Mouse (Mus musculus) liver, adult (tissue): Measurements from ENCODE around the gene Mpp5.

Experiments
- GATA4 ChIP-seq: IDR thresholded peaks from 2 replicates; pipeline ENCODE4 v1.6.1; 2014; ENCODE audit warnings: mild to moderate bottlenecking, low read length; ENCODE audit not compliant: insufficient replicate concordance

Mpp5 gene

GRCm38 (mm10) chr12:78794236-78794635 lies 45.5 kb downstream of the Mpp5 start:
- no peak for TF ChIP-seq GATA4

DNA sequence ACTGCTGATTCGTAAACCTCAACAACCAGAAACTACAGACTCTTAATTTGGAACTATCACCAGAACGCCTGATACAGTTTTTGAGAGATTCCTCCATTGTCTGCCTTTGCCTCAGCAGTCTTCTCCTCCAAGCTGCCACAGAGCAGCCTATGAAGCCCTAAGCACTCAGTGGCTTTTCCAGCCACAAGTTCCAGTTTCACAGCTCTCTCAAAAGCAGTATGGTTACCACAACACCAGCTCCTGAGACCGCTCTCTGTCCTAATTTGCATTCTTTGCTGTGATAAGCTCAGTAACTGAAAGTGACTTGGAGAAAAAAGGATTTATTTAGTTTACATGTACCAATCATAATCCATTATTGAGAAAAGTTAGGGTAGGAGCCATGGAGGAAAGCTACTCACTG lies 51.3 kb downstream of the Mpp5 start:
- TF ChIP-seq GATA4 = no peak

- no peak for TF ChIP-seq GATA4
Measured at GRCm38 (mm10) chr12:78801836-78802235, 53.1 kb downstream of the Mpp5 start.

DNA sequence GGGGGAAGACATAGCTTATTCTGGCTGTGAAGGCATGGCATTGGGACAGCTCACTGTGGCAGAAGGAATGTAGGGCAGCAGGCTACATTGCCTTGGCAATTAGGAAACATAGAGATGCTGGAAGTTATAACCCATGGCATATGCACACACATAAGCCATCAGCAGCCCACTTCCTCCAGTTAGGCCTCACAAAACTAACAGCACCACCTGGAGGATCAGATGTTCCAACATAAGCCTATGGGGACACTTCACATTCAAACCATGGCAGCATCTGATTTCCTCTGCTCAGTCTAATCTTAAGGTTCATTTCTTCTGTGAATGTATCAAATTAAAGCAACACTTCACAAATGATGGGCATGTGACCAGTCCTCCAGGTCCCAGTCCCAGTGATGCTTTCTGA lies 65.7 kb downstream of the Mpp5 start:
- TF ChIP-seq GATA4 = no peak

DNA sequence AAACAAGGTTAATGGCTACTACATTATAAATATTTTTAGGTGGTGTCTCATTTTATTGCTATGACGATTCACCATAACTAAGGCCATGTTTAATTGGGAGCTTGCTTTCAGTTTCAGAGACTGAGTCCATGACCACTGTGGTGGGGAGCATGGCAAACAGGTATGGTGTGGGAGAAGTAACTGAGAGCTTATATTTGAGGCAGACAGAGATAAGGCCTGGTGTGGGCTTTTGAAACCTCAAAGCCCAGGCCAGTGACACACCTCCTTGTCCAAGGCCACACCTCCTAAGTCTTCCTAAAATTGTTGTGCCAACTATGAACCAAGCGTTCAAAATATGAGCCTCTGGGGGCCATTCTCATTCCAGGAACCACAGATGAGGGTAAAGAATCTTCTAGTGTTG lies 85.8 kb downstream of the Mpp5 start:
- no peak for TF ChIP-seq GATA4

- TF ChIP-seq GATA4 = no peak
Measured at GRCm38 (mm10) chr12:78839906-78840305, 91.2 kb downstream of the Mpp5 start.

GRCm38 (mm10) chr12:78842429-78842828 lies 93.7 kb downstream of the Mpp5 start:
- TF ChIP-seq GATA4 = no peak

- no peak for TF ChIP-seq GATA4
Measured at GRCm38 (mm10) chr12:78848246-78848645, 99.5 kb downstream of the Mpp5 start.

DNA sequence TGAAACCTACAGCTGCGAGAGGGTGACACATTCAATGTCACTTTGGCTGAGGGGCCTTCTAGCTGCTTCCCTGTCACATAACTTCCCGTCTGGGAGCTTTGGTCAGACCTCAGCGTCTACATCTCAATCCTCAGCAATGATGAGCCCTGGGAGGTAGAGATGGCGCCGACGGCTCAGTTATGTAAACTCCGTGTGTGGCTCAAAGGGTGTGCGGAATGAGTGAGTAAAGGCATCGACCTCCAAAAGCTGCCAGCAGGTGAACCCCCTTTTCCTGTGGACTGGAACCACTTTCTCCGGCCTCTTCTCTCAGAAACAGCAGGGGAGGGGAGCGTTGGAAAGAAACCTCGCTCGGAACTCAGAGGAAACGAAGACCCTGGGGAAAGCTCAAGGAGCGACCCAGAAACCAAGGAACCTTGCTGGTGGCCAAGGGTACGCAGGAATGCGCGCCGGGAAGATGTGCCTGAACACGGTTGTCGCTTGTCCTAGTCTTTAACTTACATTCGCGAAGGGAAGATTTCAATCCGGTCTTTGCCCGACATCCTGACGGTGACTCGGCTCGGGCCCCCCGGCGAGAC lies 112.3 kb downstream of the Mpp5 start:
- no peak for TF ChIP-seq GATA4

DNA sequence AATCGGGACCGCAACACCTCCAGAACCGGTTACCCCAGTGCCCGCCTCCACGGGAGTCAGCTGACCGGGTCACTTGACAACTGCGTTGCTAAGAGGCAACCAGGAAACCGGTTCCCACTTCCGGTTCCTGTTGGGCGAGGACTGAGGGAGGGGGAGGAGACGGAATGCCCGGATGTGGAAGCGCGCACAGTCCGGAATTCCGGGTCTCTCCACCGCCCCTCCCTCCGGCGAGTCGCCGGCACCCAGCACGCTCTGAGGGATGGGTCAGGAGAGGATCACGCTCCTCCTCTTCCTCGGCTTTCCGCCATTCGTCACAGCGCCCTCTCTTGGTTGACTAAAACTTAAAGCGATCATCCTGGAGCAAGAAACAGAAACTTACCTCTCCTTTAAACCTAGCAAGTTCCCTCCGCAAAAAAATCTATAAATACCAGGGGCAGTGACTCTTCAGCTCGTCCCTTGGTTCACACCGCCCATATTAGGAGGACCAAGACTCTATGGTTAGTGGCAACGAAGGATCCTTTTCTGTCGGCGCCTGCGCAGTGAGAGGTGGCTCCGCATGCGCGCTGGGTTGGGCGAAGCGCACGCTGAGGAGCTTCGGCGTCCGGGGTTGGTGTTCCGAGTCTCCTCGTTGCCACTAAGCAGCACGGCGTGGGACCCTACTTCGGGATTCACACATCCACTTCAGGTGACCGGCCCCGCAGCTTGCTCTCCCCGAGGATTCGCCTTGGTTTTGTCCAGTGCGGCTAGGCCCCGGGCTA lies 113.0 kb downstream of the Mpp5 start, which contains the start of the genes Atp6v1d and Eif2s1:
Gene Atp6v1d, minus strand, starts transcription at position 143 of the 758 bp plus-strand sequence.
Gene Eif2s1, plus strand, starts transcription at position 324 of the 758 bp plus-strand sequence.
- peak; percentile 54; the same call in 1 of the 2 replicates for TF ChIP-seq GATA4

GRCm38 (mm10) chr12:78862254-78862730 lies 113.6 kb downstream of the Mpp5 start:
- TF ChIP-seq GATA4 = no peak

- no peak for TF ChIP-seq GATA4
Measured at GRCm38 (mm10) chr12:78865434-78865833, 116.7 kb downstream of the Mpp5 start.

- no peak for TF ChIP-seq GATA4
Measured at GRCm38 (mm10) chr12:78868115-78868514, 119.4 kb downstream of the Mpp5 start.

- no peak for TF ChIP-seq GATA4
Measured at GRCm38 (mm10) chr12:78874581-78874980, 125.9 kb downstream of the Mpp5 start.

- no peak for TF ChIP-seq GATA4
Measured at GRCm38 (mm10) chr12:78890062-78890461, 141.4 kb downstream of the Mpp5 start.
